Mouse (Mus musculus) limb, embryonic 11.5 days (tissue): ENCODE measurements at regions not wholly inside any gene's neighbourhood (a gene's known extent, or its start where the extent isn't known, plus 50 kb on each side); places are given as distances from the start of the nearest gene placed in this dataset.

ENCODE experiments used
- ATAC-seq: fragments of 200-750 bp; cut with Nextera tagmentation; 2 replicates; pipeline ENCODE4 v1.8.0; 2017; ENCODE audit warnings: low read depth; ENCODE audit not compliant: insufficient number of reproducible peaks, low FRiP score, low TSS enrichment
- DNase-seq: peaks from one replicate; pipeline ENCODE4 v3.0.0-alpha.2; 2015; ENCODE audit warnings: low spot score
- H3K27ac ChIP-seq: fragments of 300-500 bp; sonication (generic); replicated peaks from 2 replicates; pipeline ENCODE4 v1.5.1; 2014; ENCODE audit warnings: low read depth, mild to moderate bottlenecking, low read length
- H3K27me3 ChIP-seq: fragments of 300-500 bp; sonication (generic); 2 replicates; pipeline ENCODE4 v1.6.1; 2014; ENCODE audit warnings: mild to moderate bottlenecking, low read length, mixed read lengths; ENCODE audit not compliant: control insufficient read depth, insufficient read depth
- H3K36me3 ChIP-seq: fragments of 300-500 bp; sonication (generic); 2 replicates; pipeline ENCODE4 v1.6.1; 2014; ENCODE audit warnings: mild to moderate bottlenecking, low read length, moderate library complexity, mixed read lengths; ENCODE audit not compliant: control insufficient read depth, insufficient read depth
- H3K4me1 ChIP-seq: fragments of 300-500 bp; sonication (generic); 2 replicates; pipeline ENCODE4 v1.6.1; 2014; ENCODE audit warnings: low read length, mixed read lengths; ENCODE audit not compliant: control insufficient read depth, insufficient read depth
- H3K4me2 ChIP-seq: fragments of 300-500 bp; sonication (generic); 2 replicates; pipeline ENCODE4 v1.6.1; 2014; ENCODE audit warnings: low read depth, mild to moderate bottlenecking, moderate library complexity; ENCODE audit not compliant: severe bottlenecking
- H3K4me3 ChIP-seq: fragments of 300-500 bp; sonication (generic); 2 replicates; pipeline ENCODE4 v1.5.1; 2014; ENCODE audit warnings: low read depth, low read length
- H3K9ac ChIP-seq: fragments of 300-500 bp; sonication (generic); 2 replicates; pipeline ENCODE4 v1.6.1; 2014; ENCODE audit warnings: mild to moderate bottlenecking, low read length
- H3K9me3 ChIP-seq: fragments of 300-500 bp; sonication (generic); 2 replicates; pipeline ENCODE4 v1.6.1; 2016; ENCODE audit warnings: low read length; ENCODE audit not compliant: control insufficient read depth
- WGBS: fragments of 180-500 bp; shearing (Covaris S2); extraction: QIAGEN DNeasy Blood & Tissue Kit; methylation state at CpG from one replicate; pipeline ENCODE4 v1.1.7; 2014; 5-methylcytosine and 5-hydroxymethylcytosine counted together

GRCm38 (mm10) chr7:72854501-72855002, 520.8 kb upstream of the Rgma start:
- Histone ChIP-seq H3K4me2 (no peak overlapping the region), H3K27me3 (no peaks in the 10 kb centered on the region), H3K27ac (no peak overlapping the region), H3K36me3 (no peaks in the 10 kb centered on the region), H3K4me1 (no peaks in the 10 kb centered on the region), H3K9me3 (no peaks in the 10 kb centered on the region), H3K4me3 (no peak overlapping the region), H3K9ac (no peak overlapping the region)
- no peak for DNase-seq
- 78% methylated on average over 2 of the region's 2 CpGs for WGBS
- ATAC-seq, result no peak

- Histone ChIP-seq H3K9ac (no peak overlapping the region), H3K4me3 (no peak overlapping the region), H3K4me1 (0 out of 2 replicates have a peak, but pooled peaks cover 6% of the 10 kb centered on the region), H3K36me3 (no peaks in the 10 kb centered on the region), H3K9me3 (no peaks in the 10 kb centered on the region), H3K27me3 (no peaks in the 10 kb centered on the region), H3K4me2 (no peak overlapping the region), H3K27ac (no peak overlapping the region)
- ATAC-seq, result no peak
- no peak for DNase-seq
- 77% methylated on average over 6 of the region's 6 CpGs for WGBS
Observed at GRCm38 (mm10) chr7:72866966-72867754, 508.1 kb upstream of the Rgma start.

GRCm38 (mm10) chr7:72869068-72869467, 506.2 kb upstream of the Rgma start:
- Histone ChIP-seq H3K27ac (no peak overlapping the region), H3K9me3 (no peaks in the 10 kb centered on the region), H3K4me1 (0 out of 2 replicates have a peak, but pooled peaks cover 6% of the 10 kb centered on the region), H3K36me3 (no peaks in the 10 kb centered on the region), H3K4me3 (no peak overlapping the region), H3K27me3 (no peaks in the 10 kb centered on the region), H3K4me2 (no peak overlapping the region), H3K9ac (no peak overlapping the region)
- no peak for ATAC-seq
- WGBS, result 88% methylated on average over 4 of the region's 4 CpGs
- DNase-seq, result no peak

- H3K36me3 ChIP-seq, result no peaks in the 10 kb centered on the region
- DNase-seq (peak; percentile 29), ATAC-seq (no peak)
- H3K9me3 ChIP-seq, result no peaks in the 10 kb centered on the region
- H3K27ac ChIP-seq, result no peak overlapping the region
- WGBS, result 34% methylated on average over 6 of the region's 6 CpGs
- H3K4me3 ChIP-seq, result no peak overlapping the region
- no peaks in the 10 kb centered on the region for H3K27me3 ChIP-seq
- no peak overlapping the region for H3K4me2 ChIP-seq
- no peaks in the 10 kb centered on the region for H3K4me1 ChIP-seq
- no peak overlapping the region for H3K9ac ChIP-seq
Observed at GRCm38 (mm10) chr7:72900816-72901215, 474.5 kb upstream of the Rgma start.

GRCm38 (mm10) chr7:72905891-72906290, 469.4 kb upstream of the Rgma start:
- no peak overlapping the region for H3K9ac ChIP-seq
- no peaks in the 10 kb centered on the region for H3K4me1 ChIP-seq
- no peak for DNase-seq
- no peak overlapping the region for H3K4me3 ChIP-seq
- H3K27ac ChIP-seq, result no peak overlapping the region
- H3K27me3 ChIP-seq, result no peaks in the 10 kb centered on the region
- no peaks in the 10 kb centered on the region for H3K9me3 ChIP-seq
- no peak overlapping the region for H3K4me2 ChIP-seq
- 61% methylated on average over 2 of the region's 2 CpGs for WGBS
- no peak for ATAC-seq
- no peaks in the 10 kb centered on the region for H3K36me3 ChIP-seq

- Histone ChIP-seq H3K9me3 (no peaks in the 10 kb centered on the region), H3K4me2 (no peak overlapping the region), H3K4me3 (no peak overlapping the region), H3K9ac (no peak overlapping the region), H3K36me3 (no peaks in the 10 kb centered on the region), H3K27me3 (no peaks in the 10 kb centered on the region), H3K4me1 (no peaks in the 10 kb centered on the region), H3K27ac (no peak overlapping the region)
- DNase-seq (no peak), ATAC-seq (no peak)
- WGBS, result 91% methylated on average over 4 of the region's 4 CpGs
Observed at GRCm38 (mm10) chr7:72906536-72906935, 468.8 kb upstream of the Rgma start.

- no peak overlapping the region for H3K4me3 ChIP-seq
- H3K36me3 ChIP-seq, result no peaks in the 10 kb centered on the region
- no peak overlapping the region for H3K27ac ChIP-seq
- DNase-seq, result peak; percentile 52
- H3K4me2 ChIP-seq, result no peak overlapping the region
- H3K9me3 ChIP-seq, result no peaks in the 10 kb centered on the region
- ATAC-seq, result no peak
- H3K9ac ChIP-seq, result no peak overlapping the region
- 46% methylated on average over 20 of the region's 20 CpGs for WGBS
- H3K4me1 ChIP-seq, result no peaks in the 10 kb centered on the region
- H3K27me3 ChIP-seq, result no peaks in the 10 kb centered on the region
Observed at GRCm38 (mm10) chr7:72926772-72927380, 448.4 kb upstream of the Rgma start.

GRCm38 (mm10) chr7:72938842-72939241, 436.5 kb upstream of the Rgma start:
- no peaks in the 10 kb centered on the region for H3K9me3 ChIP-seq
- no peaks in the 10 kb centered on the region for H3K4me1 ChIP-seq
- DNase-seq (no peak), ATAC-seq (no peak)
- H3K4me3 ChIP-seq, result no peak overlapping the region
- no peak overlapping the region for H3K9ac ChIP-seq
- no peak overlapping the region for H3K27ac ChIP-seq
- 87% methylated on average over 2 of the region's 2 CpGs for WGBS
- no peak overlapping the region for H3K4me2 ChIP-seq
- no peaks in the 10 kb centered on the region for H3K27me3 ChIP-seq
- no peaks in the 10 kb centered on the region for H3K36me3 ChIP-seq
